Mouse (Mus musculus): Measurements from ENCODE around the gene Gorasp2. TPM values are rescaled to one million over a fixed set of nuclear protein-coding genes. Genes with fewer than 3 reads are reported as not detected.
A peak's percentile ranks its signal among the peaks of the same experiment; 100 is the strongest.

Gene Gorasp2
- 158 and 168 TPM in 2 replicates for polyA plus RNA-seq (2015; fragmentation: Nextera tagmentation; extraction: Ambion mirVana)

- 1% methylated on average over 63 of the region's 64 CpGs for WGBS
- ATAC-seq (ENCODE audit: insufficient number of reproducible peaks, insufficient read depth, low FRiP score, low TSS enrichment, low read depth) = peak; percentile 93
- H3K27me3 ChIP-seq = peaks cover 7% of the 10 kb centered on the region; the same call in 1 of the 2 replicates
- peak within 1 kb of the TSS; percentile 93 for H3K27ac ChIP-seq
- no peaks in the 10 kb centered on the region for H3K36me3 ChIP-seq
- H3K4me1 ChIP-seq = peaks cover 21% of the 10 kb centered on the region
- peak within 1 kb of the TSS; percentile 98 for H3K9ac ChIP-seq
- H3K4me2 ChIP-seq = peak within 1 kb of the TSS; percentile 84
- H3K4me3 ChIP-seq = peak within 1 kb of the TSS; percentile 95
- H3K9me3 ChIP-seq = no peaks in the 10 kb centered on the region
Observed at GRCm38 (mm10) chr2:70660887-70661714, at the start of gene Gorasp2. Gene Gorasp2 (plus strand): TSS chr2:70661576.

GRCm38 (mm10) chr2:70614745-70615351, 46.5 kb upstream of the Gorasp2 start:
- Histone ChIP-seq H3K9ac (no peak overlapping the region), H3K4me1 (peaks cover under 1% of the 10 kb centered on the region; the same call in 1 of the 2 replicates), H3K4me2 (no peak overlapping the region), H3K27me3 (no peaks in the 10 kb centered on the region), H3K4me3 (no peak overlapping the region), H3K36me3 (no peaks in the 10 kb centered on the region), H3K27ac (no peak overlapping the region), H3K9me3 (no peaks in the 10 kb centered on the region)
- ATAC-seq (ENCODE audit: insufficient number of reproducible peaks, insufficient read depth, low FRiP score, low TSS enrichment, low read depth) = no peak
- WGBS = 81% methylated on average over 7 of the region's 7 CpGs

GRCm38 (mm10) chr2:70616076-70616475, 45.3 kb upstream of the Gorasp2 start:
- H3K9ac ChIP-seq = no peak overlapping the region
- WGBS = 85% methylated on average over 2 of the region's 2 CpGs
- no peak for ATAC-seq (ENCODE audit: insufficient number of reproducible peaks, insufficient read depth, low FRiP score, low TSS enrichment, low read depth)
- H3K4me3 ChIP-seq = no peak overlapping the region
- H3K27me3 ChIP-seq = no peaks in the 10 kb centered on the region
- no peaks in the 10 kb centered on the region for H3K36me3 ChIP-seq
- H3K4me2 ChIP-seq = no peak overlapping the region
- H3K4me1 ChIP-seq = peaks cover 3% of the 10 kb centered on the region; the same call in 1 of the 2 replicates
- no peak overlapping the region for H3K27ac ChIP-seq
- no peaks in the 10 kb centered on the region for H3K9me3 ChIP-seq

GRCm38 (mm10) chr2:70616617-70617016, 44.8 kb upstream of the Gorasp2 start:
- no peak overlapping the region for H3K9ac ChIP-seq
- no peak overlapping the region for H3K4me3 ChIP-seq
- no peak overlapping the region for H3K4me2 ChIP-seq
- no peaks in the 10 kb centered on the region for H3K36me3 ChIP-seq
- no peak overlapping the region for H3K27ac ChIP-seq
- H3K27me3 ChIP-seq = no peaks in the 10 kb centered on the region
- peaks cover 3% of the 10 kb centered on the region; the same call in 1 of the 2 replicates for H3K4me1 ChIP-seq
- ATAC-seq (ENCODE audit: insufficient number of reproducible peaks, insufficient read depth, low FRiP score, low TSS enrichment, low read depth) = no peak
- 67% methylated on average over 3 of the region's 3 CpGs for WGBS
- no peaks in the 10 kb centered on the region for H3K9me3 ChIP-seq

GRCm38 (mm10) chr2:70619232-70619835, 42.0 kb upstream of the Gorasp2 start:
- 88% methylated on average over 6 of the region's 6 CpGs for WGBS
- no peak overlapping the region for H3K9ac ChIP-seq
- no peak overlapping the region for H3K4me3 ChIP-seq
- no peak overlapping the region for H3K27ac ChIP-seq
- no peaks in the 10 kb centered on the region for H3K9me3 ChIP-seq
- ATAC-seq (ENCODE audit: insufficient number of reproducible peaks, insufficient read depth, low FRiP score, low TSS enrichment, low read depth) = no peak
- peaks cover 3% of the 10 kb centered on the region; the same call in 1 of the 2 replicates for H3K4me1 ChIP-seq
- 0 out of 2 replicates have a peak, but pooled peaks cover 4% of the 10 kb centered on the region for H3K27me3 ChIP-seq
- H3K36me3 ChIP-seq = no peaks in the 10 kb centered on the region
- no peak overlapping the region for H3K4me2 ChIP-seq

GRCm38 (mm10) chr2:70620225-70620624, 41.2 kb upstream of the Gorasp2 start:
- no peak overlapping the region for H3K9ac ChIP-seq
- WGBS = 12% methylated on average over 6 of the region's 6 CpGs
- 0 out of 2 replicates have a peak, but pooled peaks cover 4% of the 10 kb centered on the region for H3K27me3 ChIP-seq
- H3K9me3 ChIP-seq = no peaks in the 10 kb centered on the region
- no peaks in the 10 kb centered on the region for H3K36me3 ChIP-seq
- H3K4me1 ChIP-seq = peaks cover 3% of the 10 kb centered on the region; the same call in 1 of the 2 replicates
- ATAC-seq (ENCODE audit: insufficient number of reproducible peaks, insufficient read depth, low FRiP score, low TSS enrichment, low read depth) = no peak
- H3K4me2 ChIP-seq = no peak overlapping the region
- no peak overlapping the region for H3K4me3 ChIP-seq
- H3K27ac ChIP-seq = no peak overlapping the region

- 81% methylated on average over 4 of the region's 4 CpGs for WGBS
- Histone ChIP-seq H3K4me2 (no peak overlapping the region), H3K4me3 (no peak overlapping the region), H3K9me3 (peaks cover 1% of the 10 kb centered on the region; the same call in 1 of the 2 replicates), H3K27ac (no peak overlapping the region), H3K9ac (no peak overlapping the region), H3K36me3 (no peaks in the 10 kb centered on the region), H3K4me1 (peaks cover 3% of the 10 kb centered on the region; the same call in 1 of the 2 replicates), H3K27me3 (0 out of 2 replicates have a peak, but pooled peaks cover 4% of the 10 kb centered on the region)
- ATAC-seq (ENCODE audit: insufficient number of reproducible peaks, insufficient read depth, low FRiP score, low TSS enrichment, low read depth) = no peak
Observed at GRCm38 (mm10) chr2:70622244-70622643, 39.1 kb upstream of the Gorasp2 start.

- Histone ChIP-seq H3K9ac (no peak overlapping the region), H3K9me3 (peaks cover 5% of the 10 kb centered on the region; the same call in 1 of the 2 replicates)
- WGBS = 59% methylated on average over 7 of the region's 7 CpGs
Observed at GRCm38 (mm10) chr2:70625761-70626160, 35.6 kb upstream of the Gorasp2 start.

GRCm38 (mm10) chr2:70628397-70628796, 33.0 kb upstream of the Gorasp2 start:
- WGBS = 86% methylated on average over 12 of the region's 12 CpGs
- Histone ChIP-seq H3K27me3 (no peaks in the 10 kb centered on the region), H3K9ac (no peak overlapping the region), H3K27ac (no peak overlapping the region), H3K36me3 (no peaks in the 10 kb centered on the region), H3K4me1 (peaks cover 18% of the 10 kb centered on the region), H3K4me2 (no peak overlapping the region), H3K9me3 (peaks cover 5% of the 10 kb centered on the region; the same call in 1 of the 2 replicates), H3K4me3 (no peak overlapping the region)
- no peak for ATAC-seq (ENCODE audit: insufficient number of reproducible peaks, insufficient read depth, low FRiP score, low TSS enrichment, low read depth)

More at GRCm38 (mm10) chr2:70625761-70626160, 35.6 kb upstream of the Gorasp2 start:
- H3K36me3 ChIP-seq = no peaks in the 10 kb centered on the region
- H3K4me3 ChIP-seq = no peak overlapping the region
- 0 out of 2 replicates have a peak, but pooled peaks cover 4% of the 10 kb centered on the region for H3K27me3 ChIP-seq
- H3K4me2 ChIP-seq = no peak overlapping the region
- no peak overlapping the region for H3K27ac ChIP-seq
- peaks cover 18% of the 10 kb centered on the region for H3K4me1 ChIP-seq
- no peak for ATAC-seq (ENCODE audit: insufficient number of reproducible peaks, insufficient read depth, low FRiP score, low TSS enrichment, low read depth)

- Histone ChIP-seq H3K27me3 (no peaks in the 10 kb centered on the region), H3K9ac (peak overlapping the region; percentile 53; the same call in 1 of the 2 replicates), H3K27ac (peak overlapping the region; percentile 86), H3K36me3 (no peaks in the 10 kb centered on the region), H3K4me1 (peaks cover 18% of the 10 kb centered on the region), H3K4me3 (peak overlapping the region; percentile 30), H3K9me3 (peaks cover 5% of the 10 kb centered on the region; the same call in 1 of the 2 replicates), H3K4me2 (peak overlapping the region; percentile 56)
- WGBS = 6% methylated on average over 10 of the region's 10 CpGs
- ATAC-seq (ENCODE audit: insufficient number of reproducible peaks, insufficient read depth, low FRiP score, low TSS enrichment, low read depth) = peak; percentile 89
Observed at GRCm38 (mm10) chr2:70629339-70629761, 32.0 kb upstream of the Gorasp2 start.

- peaks cover 5% of the 10 kb centered on the region; the same call in 1 of the 2 replicates for H3K9me3 ChIP-seq
- H3K36me3 ChIP-seq = no peaks in the 10 kb centered on the region
- no peaks in the 10 kb centered on the region for H3K27me3 ChIP-seq
- 0 out of 2 replicates have a peak overlapping the region, but pooled peaks have one; percentile 30 for H3K4me3 ChIP-seq
- peaks cover 18% of the 10 kb centered on the region for H3K4me1 ChIP-seq
- H3K9ac ChIP-seq = no peak overlapping the region
- peak overlapping the region; percentile 56 for H3K4me2 ChIP-seq
- H3K27ac ChIP-seq = peak overlapping the region; percentile 45; the same call in 1 of the 2 replicates
- WGBS = 56% methylated on average over 3 of the region's 3 CpGs
- ATAC-seq (ENCODE audit: insufficient number of reproducible peaks, insufficient read depth, low FRiP score, low TSS enrichment, low read depth) = no peak
Observed at GRCm38 (mm10) chr2:70629921-70630320, 31.5 kb upstream of the Gorasp2 start.
